Mouse (Mus musculus): ENCODE data around the gene Slc7a14. TPM values are rescaled to one million over a fixed set of nuclear protein-coding genes. Genes with fewer than 3 reads are reported as not detected.
"Not testable (repeated sequence)": the region's sequence is repeated elsewhere in the genome, so short reads cannot be mapped to it uniquely, and the experiment has no call there.

The Slc7a14 gene
- under 1 TPM; 0.10 to 0.12 TPM for total RNA-seq (2021)
- long read RNA-seq, experiment 1 = 0 reads
- long read RNA-seq, experiment 2 = 0 reads

GRCm38 (mm10) chr3:31309934-31310787 lies at the start of gene Slc7a14:
Slc7a14 (minus strand) TSS chr3:31310378.
- intact Hi-C loops (cut with DNase I) = no loop called here
- no peak for DNase-seq

- DNase-seq = no peak
- intact Hi-C loops (cut with DNase I) = no loop called here
These were observed 36.4 kb upstream of the Slc7a14 start for GRCm38 (mm10) chr3:31346540-31346939.

- DNase-seq = no peak
- intact Hi-C loops (cut with DNase I) = no loop called here
These were observed 35.6 kb upstream of the Slc7a14 start for GRCm38 (mm10) chr3:31345766-31346165.

GRCm38 (mm10) chr3:31339236-31339635 lies 29.1 kb upstream of the Slc7a14 start:
- intact Hi-C loops (cut with DNase I) = no loop called here
- no peak for DNase-seq

- intact Hi-C loops (cut with DNase I) = no loop called here
These were observed 18.2 kb upstream of the Slc7a14 start for GRCm38 (mm10) chr3:31328237-31328836.

GRCm38 (mm10) chr3:31327791-31328190 lies 17.6 kb upstream of the Slc7a14 start:
- no peak for DNase-seq

More at GRCm38 (mm10) chr3:31328237-31328836, 18.2 kb upstream of the Slc7a14 start:
- DNase-seq = no peak

GRCm38 (mm10) chr3:31324231-31324654 lies 14.1 kb upstream of the Slc7a14 start:
- no peak for DNase-seq
- intact Hi-C loops (cut with DNase I) = no loop called here

More at GRCm38 (mm10) chr3:31327791-31328190, 17.6 kb upstream of the Slc7a14 start:
- intact Hi-C loops (cut with DNase I) = no loop called here

GRCm38 (mm10) chr3:31309371-31309933 lies 726 bp downstream of the Slc7a14 start:
- DNase-seq = no peak
- intact Hi-C loops (cut with DNase I) = no loop called here

- DNase-seq = peak; percentile 54 to 63
- intact Hi-C loops (cut with DNase I) = no loop called here
These were observed 1.3 kb downstream of the Slc7a14 start for GRCm38 (mm10) chr3:31308906-31309305.

- intact Hi-C loops (cut with DNase I) = no loop called here
- DNase-seq = no peak
These were observed 2.2 kb downstream of the Slc7a14 start for GRCm38 (mm10) chr3:31307936-31308335.

GRCm38 (mm10) chr3:31291673-31292602 lies 18.2 kb downstream of the Slc7a14 start:
- DNase-seq = no peak
- intact Hi-C loops (cut with DNase I) = no loop called here

GRCm38 (mm10) chr3:31287421-31287948 lies 22.7 kb downstream of the Slc7a14 start:
- intact Hi-C loops (cut with DNase I) = no loop called here
- no peak for DNase-seq

GRCm38 (mm10) chr3:31281116-31281515 lies 29.1 kb downstream of the Slc7a14 start:
- intact Hi-C loops (cut with DNase I) = no loop called here
- no peak for DNase-seq

GRCm38 (mm10) chr3:31274875-31275274 lies 35.3 kb downstream of the Slc7a14 start:
- DNase-seq = no peak
- intact Hi-C loops (cut with DNase I) = no loop called here

- intact Hi-C loops (cut with DNase I); DNase-seq: not testable (repeated sequence)
These were observed 36.9 kb downstream of the Slc7a14 start for GRCm38 (mm10) chr3:31273247-31273646.

- DNase-seq = no peak
- intact Hi-C loops (cut with DNase I) = no loop called here
These were observed 37.5 kb downstream of the Slc7a14 start for GRCm38 (mm10) chr3:31272635-31273034.

GRCm38 (mm10) chr3:31269551-31270317 lies 40.4 kb downstream of the Slc7a14 start:
- intact Hi-C loops (cut with DNase I) = no loop called here
- DNase-seq = no peak

- no peak for DNase-seq
- intact Hi-C loops (cut with DNase I) = no loop called here
These were observed 42.3 kb downstream of the Slc7a14 start for GRCm38 (mm10) chr3:31267921-31268320.

- no peak for DNase-seq
- intact Hi-C loops (cut with DNase I) = no loop called here
These were observed 43.2 kb downstream of the Slc7a14 start for GRCm38 (mm10) chr3:31266941-31267340.

Measured in heart, postnatal 14 days (tissue).